Mouse (Mus musculus) mesoderm, embryonic 11.5 days (tissue): ENCODE measurements at regions not wholly inside any gene's neighbourhood (a gene's known extent, or its start where the extent isn't known, plus 50 kb on each side); places are given as distances from the start of the nearest gene placed in this dataset.

ENCODE experiments used
- DNase-seq: peaks from one replicate; pipeline ENCODE4 v3.0.0-alpha.2; 2012; ENCODE audit warnings: low read depth, low spot score

DNA sequence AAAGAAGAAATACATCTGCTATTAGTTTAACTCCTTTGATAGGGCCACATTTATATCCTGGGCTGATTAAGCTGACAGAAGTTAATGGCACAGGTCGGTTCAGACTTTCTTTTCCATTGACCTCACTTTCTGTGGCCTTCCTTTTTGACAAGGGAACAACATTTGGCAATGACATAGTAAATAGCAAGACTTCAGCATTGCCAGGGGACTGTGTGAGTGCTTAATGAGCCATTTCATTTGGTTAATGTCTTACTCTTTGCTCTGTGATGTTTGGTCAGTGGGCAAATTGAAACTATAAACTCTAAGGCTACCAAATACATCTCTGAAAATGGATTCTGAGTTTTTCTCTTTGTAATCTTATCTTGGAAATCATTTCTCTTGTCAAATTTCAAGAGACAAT is 1405.9 kb downstream of the Nxph1 start:
- DNase-seq = no peak

DNA sequence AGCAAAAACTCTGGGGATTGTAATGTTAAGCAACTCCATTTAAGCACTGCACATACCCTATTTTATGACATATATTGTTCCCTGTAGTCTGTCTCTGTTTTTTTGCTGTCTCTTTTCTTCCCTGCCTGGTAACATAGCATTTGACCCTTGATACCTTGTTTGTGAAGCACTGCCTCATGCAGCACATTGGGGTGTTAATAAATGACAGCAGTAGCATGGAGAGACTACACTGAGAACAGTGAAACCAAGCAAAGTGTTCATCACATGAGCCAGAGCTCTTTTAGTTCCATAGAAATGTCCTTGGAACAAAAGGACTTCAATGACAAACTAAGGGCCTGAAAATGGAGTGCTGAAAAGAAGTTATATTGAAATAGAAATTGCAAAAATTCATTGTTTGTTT is 1416.9 kb downstream of the Nxph1 start:
- no peak for DNase-seq

DNA sequence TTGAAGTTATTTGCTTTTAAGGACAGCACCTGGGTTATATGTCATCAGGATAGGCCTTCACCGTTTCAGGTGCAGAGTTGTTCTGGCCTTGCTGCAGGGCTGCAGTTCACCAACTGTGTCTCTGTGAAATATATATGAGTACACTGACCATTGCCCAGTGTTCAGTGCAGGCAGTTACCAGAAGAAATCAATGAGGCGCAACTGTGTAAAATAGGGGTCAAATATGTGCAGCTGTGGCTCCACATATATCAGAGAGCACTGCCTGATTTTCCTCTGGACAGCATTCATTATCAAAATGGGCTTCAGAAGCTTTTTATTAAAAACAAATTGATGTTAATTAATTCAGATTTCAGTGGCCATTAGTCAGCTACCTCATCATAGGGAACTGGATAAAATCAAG is 1426.2 kb downstream of the Nxph1 start:
- no peak for DNase-seq

DNA sequence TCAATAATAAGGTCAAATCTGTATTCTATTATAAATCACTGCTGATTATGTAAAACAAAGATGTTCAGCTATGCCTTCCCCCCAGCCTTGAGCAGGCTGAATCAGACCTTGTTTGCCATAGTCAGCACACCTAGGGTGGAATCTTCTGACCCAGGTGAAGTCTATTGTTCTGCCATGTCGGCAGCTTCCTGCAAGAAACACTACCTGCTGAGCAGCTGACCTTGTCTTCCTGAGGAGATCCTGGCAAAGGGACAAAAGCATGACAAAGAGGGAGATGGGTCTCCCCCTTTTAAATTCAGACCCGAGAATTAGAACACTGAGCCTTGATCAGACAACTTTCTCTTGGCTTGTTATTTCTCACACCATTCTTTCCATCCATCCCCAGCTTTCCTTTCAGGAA is 1476.4 kb downstream of the Nxph1 start:
- DNase-seq = no peak

DNA sequence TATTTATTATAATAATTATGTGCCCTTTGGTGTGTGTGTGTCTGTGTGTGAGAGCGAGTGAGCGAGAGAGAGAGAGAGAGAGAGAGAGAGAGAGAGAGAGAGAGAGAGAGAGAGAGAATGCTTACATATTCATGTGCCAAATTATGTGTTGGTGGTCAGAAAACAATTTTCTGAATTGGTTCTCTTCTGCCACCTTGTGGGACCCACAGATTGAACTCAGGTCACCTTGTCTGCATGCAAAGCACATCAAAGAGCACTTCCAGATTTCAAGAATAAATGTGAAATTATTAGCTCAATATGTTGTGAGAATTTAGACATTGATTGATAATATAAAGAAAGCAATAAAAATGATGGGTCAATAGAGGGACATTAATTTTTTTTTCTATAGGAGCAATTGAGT is 1477.3 kb downstream of the Nxph1 start:
- no peak for DNase-seq

DNA sequence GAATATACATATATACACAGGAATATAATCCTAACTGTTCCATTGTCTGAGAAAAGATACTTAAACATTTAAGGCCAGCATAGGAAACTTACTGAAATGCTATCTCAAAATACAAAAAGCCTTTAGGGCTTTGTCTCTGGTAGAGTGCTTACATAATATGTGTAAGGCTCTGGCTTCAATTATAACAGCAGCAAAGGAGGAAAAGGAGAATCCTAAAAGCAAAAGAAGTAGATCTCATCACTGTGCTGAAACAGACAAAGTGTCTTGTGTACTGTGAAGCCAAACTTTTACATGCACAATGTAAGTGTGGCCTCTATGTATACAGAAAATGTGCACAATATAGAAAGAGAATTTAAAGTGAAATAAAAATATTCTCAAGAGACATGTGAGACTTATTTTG is 1464.1 kb downstream of the Ndufa4 start:
- DNase-seq = no peak

DNA sequence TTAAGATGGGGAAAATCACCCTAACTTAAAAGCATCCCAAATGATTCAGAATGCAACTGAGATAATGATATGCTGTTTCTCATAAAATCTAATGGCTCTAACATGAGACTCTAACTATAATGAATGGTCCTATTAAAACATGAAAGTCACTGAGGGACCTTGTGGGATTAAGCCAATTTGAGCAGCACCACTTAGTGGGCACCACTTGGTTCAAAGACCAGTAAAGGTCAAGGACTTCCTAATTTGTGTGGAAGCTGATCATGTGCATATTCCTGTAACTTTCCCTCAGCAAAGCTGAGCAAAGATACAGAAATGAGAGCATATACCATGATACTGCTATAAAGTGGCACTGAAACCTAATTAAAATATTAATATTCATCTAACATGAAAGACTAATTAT is 1451.3 kb downstream of the Ndufa4 start:
- no peak for DNase-seq

DNA sequence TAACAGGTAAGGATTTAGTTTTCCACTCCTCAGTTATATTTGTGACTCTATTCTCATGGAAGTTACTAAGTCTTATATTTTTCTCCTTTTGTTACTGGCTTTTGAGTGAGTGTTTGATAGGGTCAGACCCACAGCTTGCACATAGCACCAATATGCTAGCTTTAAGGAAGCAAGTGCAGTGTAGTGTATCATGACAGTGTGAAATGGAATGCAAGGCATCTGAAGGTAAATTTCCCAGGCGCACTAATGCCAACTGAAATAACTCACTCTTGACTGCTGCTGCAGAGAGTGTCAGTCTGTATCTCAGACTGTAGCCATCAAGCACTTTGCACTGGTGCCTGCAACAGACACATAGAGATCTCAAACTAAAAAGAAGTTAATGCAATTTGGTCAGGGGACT is 1438.3 kb downstream of the Ndufa4 start:
- peak; percentile 21 for DNase-seq
